Mouse (Mus musculus) C2C12 (cell line): Measurements from ENCODE around the gene Mgll. TPM values are rescaled to one million over a fixed set of nuclear protein-coding genes. Genes with fewer than 3 reads are reported as not detected.

Experiments used
- H3K27me3 ChIP-seq: one replicate; pipeline ENCODE4 v1.6.1; 2011; ENCODE audit not compliant: control insufficient read depth, insufficient read depth, insufficient read length
- H3K36me3 ChIP-seq: one replicate; pipeline ENCODE4 v1.6.1; 2011; ENCODE audit not compliant: control insufficient read depth, insufficient read depth
- H3K4me3 ChIP-seq: one replicate; pipeline ENCODE4 v1.5.1; 2011; ENCODE audit warnings: mild to moderate bottlenecking, control low read depth; ENCODE audit not compliant: poor library complexity, insufficient read depth, severe bottlenecking
- H3K79me2 ChIP-seq: one replicate; pipeline ENCODE4 v1.6.1; 2011; ENCODE audit not compliant: control insufficient read depth, insufficient read depth
- H3K79me3 ChIP-seq: one replicate; pipeline ENCODE4 v1.6.1; 2011; ENCODE audit warnings: low read depth, control low read depth
- H3ac ChIP-seq: one replicate; pipeline ENCODE3; 2011; ENCODE audit warnings: low read depth; ENCODE audit not compliant: control insufficient read depth, insufficient read length
- CEBPB ChIP-seq: IDR thresholded peaks from one replicate; pipeline ENCODE4 v1.6.1; 2011; ENCODE audit warnings: low read depth, mild to moderate bottlenecking, control low read depth, moderate library complexity
- CTCF ChIP-seq: IDR thresholded peaks from one replicate; pipeline ENCODE4 v1.5.1; 2011; ENCODE audit not compliant: control insufficient read depth, insufficient read depth, insufficient read length
- FOSL1 ChIP-seq: IDR thresholded peaks from one replicate; pipeline ENCODE4 v1.8.0; 2011; ENCODE audit warnings: mild to moderate bottlenecking, low read length; ENCODE audit not compliant: poor library complexity, insufficient read depth, severe bottlenecking
- MAX ChIP-seq: IDR thresholded peaks from one replicate; pipeline ENCODE4 v1.6.1; 2011; ENCODE audit warnings: mild to moderate bottlenecking, control low read depth
- MYOD1 ChIP-seq: IDR thresholded peaks from one replicate; pipeline ENCODE4 v1.6.1; 2011; ENCODE audit warnings: low read depth; ENCODE audit not compliant: control insufficient read depth, insufficient read length
- MYOG ChIP-seq: IDR thresholded peaks from one replicate; pipeline ENCODE4 v1.6.1; 2011; ENCODE audit not compliant: control insufficient read depth, insufficient read length; ENCODE audit errors: extremely low read depth
- USF1 ChIP-seq: IDR thresholded peaks from one replicate; pipeline ENCODE4 v1.6.1; 2011; ENCODE audit warnings: low read depth, mild to moderate bottlenecking, control low read depth, moderate library complexity
- polyA plus RNA-seq: library from polyadenylated mRNA; unstranded; fragments of >200 nt; fragmentation: generic; extraction: Trizol; gene quantifications from one replicate; pipeline ENCODE4 v1.2.1, GENCODE M21; 2012; ENCODE audit warnings: missing spikeins

Gene Mgll
- polyA plus RNA-seq, 1 experiment, result 1.3 TPM

DNA sequence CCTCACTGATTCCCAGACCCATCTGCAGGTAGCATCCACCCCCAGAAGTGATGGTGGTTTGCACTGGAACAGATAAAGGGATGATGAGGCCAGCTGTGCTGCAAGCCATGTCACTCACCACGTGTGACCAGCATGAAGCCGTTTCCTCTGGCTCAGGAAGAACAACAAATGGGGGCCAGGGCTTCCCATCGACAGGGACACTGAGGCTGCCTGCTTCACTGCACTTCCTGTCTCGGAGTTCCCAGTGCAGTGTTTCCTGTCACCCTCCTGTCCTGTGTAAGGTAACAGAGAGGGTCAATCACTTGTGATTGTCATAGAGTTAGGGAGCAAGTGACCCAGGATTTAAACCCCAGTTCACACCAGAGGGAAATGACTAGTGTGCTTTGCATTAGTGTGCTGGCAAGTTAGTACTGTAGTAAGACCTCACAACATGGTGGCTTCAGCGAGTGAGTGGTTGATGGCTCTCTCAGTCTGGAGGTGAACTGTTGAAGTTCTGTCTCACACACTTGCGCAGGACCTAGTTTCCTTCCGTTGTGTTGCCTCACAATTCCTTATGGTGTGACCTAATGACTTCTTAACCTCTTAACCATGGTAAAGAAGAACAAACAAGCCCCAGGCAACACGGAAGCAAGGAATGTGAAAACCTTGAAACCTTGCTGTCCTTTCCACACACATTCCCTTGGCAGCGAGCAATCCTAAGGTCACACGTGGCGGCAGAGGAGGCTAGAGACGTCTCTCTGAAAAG, 23.3 kb downstream of the Mgll start:
- Histone ChIP-seq H3K27me3 (peaks cover 2% of the 10 kb centered on the region), H3K79me3 (no peaks in the 10 kb centered on the region), H3K36me3 (no peaks in the 10 kb centered on the region), H3K4me3 (no peak overlapping the region), H3ac (no peak overlapping the region), H3K79me2 (no peaks in the 10 kb centered on the region)
- no peak for TF ChIP-seq MYOD1
- no peak for TF ChIP-seq FOSL1
- TF ChIP-seq CTCF, result no peak
- no peak for TF ChIP-seq USF1
- TF ChIP-seq CEBPB, result no peak
- no peak for TF ChIP-seq MAX
- no peak for TF ChIP-seq MYOG

DNA sequence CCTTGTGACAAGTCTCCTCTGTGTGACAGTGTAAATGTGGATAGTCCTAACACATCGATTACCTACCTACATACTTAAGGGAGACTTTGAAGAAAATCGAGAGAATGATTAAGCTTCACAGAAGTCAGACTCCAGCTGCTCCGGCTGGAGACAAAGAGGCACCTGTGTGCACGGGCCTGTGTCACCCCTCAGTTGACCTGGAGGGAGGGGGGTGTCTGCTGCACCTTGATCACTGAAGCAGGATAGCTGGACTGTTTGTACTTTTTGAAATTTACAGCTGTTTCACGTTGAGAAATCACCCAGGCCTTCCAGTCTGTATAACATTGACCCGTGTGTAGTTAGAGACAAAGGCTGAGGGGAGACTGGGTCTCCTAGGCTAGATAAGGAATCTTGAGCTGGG, 26.7 kb downstream of the Mgll start:
- Histone ChIP-seq H3K36me3 (no peaks in the 10 kb centered on the region), H3K79me3 (no peaks in the 10 kb centered on the region), H3K27me3 (no peaks in the 10 kb centered on the region), H3K79me2 (no peaks in the 10 kb centered on the region), H3K4me3 (no peak overlapping the region), H3ac (no peak overlapping the region)
- TF ChIP-seq MYOD1, result no peak
- TF ChIP-seq CTCF, result no peak
- TF ChIP-seq MYOG, result no peak
- TF ChIP-seq FOSL1, result no peak
- TF ChIP-seq USF1, result no peak
- no peak for TF ChIP-seq CEBPB
- no peak for TF ChIP-seq MAX

GRCm38 (mm10) chr6:88752711-88753219, 28.6 kb downstream of the Mgll start:
- Histone ChIP-seq H3ac (no peak overlapping the region), H3K27me3 (no peaks in the 10 kb centered on the region)
- TF ChIP-seq MYOG (no peak), FOSL1 (no peak), CEBPB (no peak), USF1 (no peak), MAX (no peak), MYOD1 (no peak), CTCF (no peak)

DNA sequence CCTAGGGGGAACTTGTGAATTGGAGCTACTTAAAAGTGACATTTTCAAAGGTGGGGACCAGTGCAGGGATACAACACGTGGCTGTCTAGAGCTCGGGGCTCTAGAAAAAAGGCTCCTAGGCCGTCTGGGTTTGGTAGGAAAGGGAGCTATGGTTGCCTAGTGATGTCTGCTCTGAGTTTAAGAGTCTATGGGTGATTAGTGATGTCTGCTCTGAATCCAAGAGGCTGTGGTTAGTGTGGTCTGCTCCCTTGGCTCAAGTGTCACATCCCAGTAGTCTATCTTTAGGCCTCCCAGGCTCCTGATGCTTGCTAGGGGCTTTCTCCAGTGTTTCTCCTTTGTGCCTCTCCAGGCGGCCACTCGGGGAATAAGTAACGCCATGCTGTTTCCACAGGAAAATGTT, 29.4 kb downstream of the Mgll start:
- H3K79me2 ChIP-seq, result no peaks in the 10 kb centered on the region
- TF ChIP-seq CTCF (no peak), CEBPB (no peak), MYOG (no peak), USF1 (no peak), MYOD1 (no peak), FOSL1 (no peak), MAX (no peak)
- H3K79me3 ChIP-seq, result no peaks in the 10 kb centered on the region
- no peak overlapping the region for H3ac ChIP-seq
- H3K36me3 ChIP-seq, result no peaks in the 10 kb centered on the region
- H3K27me3 ChIP-seq, result no peaks in the 10 kb centered on the region
- no peak overlapping the region for H3K4me3 ChIP-seq

More at GRCm38 (mm10) chr6:88752711-88753219, 28.6 kb downstream of the Mgll start:
- Histone ChIP-seq H3K4me3 (no peak overlapping the region), H3K79me3 (no peaks in the 10 kb centered on the region), H3K36me3 (no peaks in the 10 kb centered on the region), H3K79me2 (no peaks in the 10 kb centered on the region)

- Histone ChIP-seq H3ac (no peak overlapping the region), H3K4me3 (no peak overlapping the region), H3K36me3 (no peaks in the 10 kb centered on the region), H3K79me3 (no peaks in the 10 kb centered on the region), H3K79me2 (no peaks in the 10 kb centered on the region), H3K27me3 (no peaks in the 10 kb centered on the region)
- TF ChIP-seq USF1 (no peak), FOSL1 (no peak), MYOD1 (no peak), CTCF (no peak), MAX (no peak), CEBPB (no peak), MYOG (no peak)
These were observed 32.8 kb downstream of the Mgll start for GRCm38 (mm10) chr6:88756992-88757391.
